In the genomic region with DNA sequence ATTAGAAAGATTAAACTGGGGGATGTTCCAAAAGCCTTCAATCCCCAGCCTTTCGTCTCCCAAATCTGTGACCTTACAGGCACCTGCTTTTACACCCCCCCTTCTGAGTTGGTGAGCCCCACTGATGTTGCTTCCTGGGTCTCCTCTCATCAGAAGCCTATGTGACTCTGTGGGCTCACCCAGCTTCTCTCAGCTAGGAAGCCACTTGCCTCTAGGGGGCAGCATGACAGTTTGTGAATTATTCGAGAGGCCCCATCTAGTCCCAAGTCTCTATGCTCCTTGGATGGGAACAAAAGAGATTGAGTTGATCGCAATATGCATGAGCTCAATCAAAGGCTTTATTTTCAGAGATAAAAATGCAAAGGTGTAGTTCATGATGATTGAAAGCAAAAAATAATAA, we compare ENCODE assay signal across 11 mouse cellular contexts.
DNase-seq lines count a peak whose midpoint lies in the region; ATAC-seq and TF ChIP-seq lines count a peak whose summit lies in the region.
"Had no signal": no experiment of that assay in that cellular context is flagged by ENCODE, and none has a peak within 500 bp of the region (broad histone marks: within the 10 kb centered on the region; RNA-seq: fewer than 3 reads in every experiment).

No protein-coding gene starts in this region.

- no peak overlapping the region for H3K27ac ChIP-seq in kidney, embryonic 15.5 days
- H3K27ac ChIP-seq in lung, postnatal 0 days (ENCODE audit: low read length), result no peak overlapping the region
- H3K27ac ChIP-seq in heart, embryonic 10.5 days, result no peak overlapping the region
- H3K27ac ChIP-seq: embryonic facial prominence, embryonic 13.5 days; liver, embryonic 13.5 days had no signal

- 92% methylated on average over 3 of the region's 3 CpGs for WGBS in kidney, embryonic 15.5 days
- WGBS in lung, postnatal 0 days, result 90% methylated on average over 3 of the region's 3 CpGs
- WGBS in heart, embryonic 10.5 days, result 87% methylated on average over 3 of the region's 3 CpGs

- H3K4me1 ChIP-seq in kidney, embryonic 15.5 days, result no peaks in the 10 kb centered on the region
- no peaks in the 10 kb centered on the region for H3K4me1 ChIP-seq in lung, postnatal 0 days (ENCODE audit: insufficient read depth, low read depth, low read length)
- 0 out of 2 replicates have a peak, but pooled peaks cover under 1% of the 10 kb centered on the region for H3K4me1 ChIP-seq in heart, embryonic 10.5 days
- H3K4me1 ChIP-seq: embryonic facial prominence, embryonic 13.5 days; liver, embryonic 13.5 days had no signal

- no peak overlapping the region for H3K4me2 ChIP-seq in kidney, embryonic 15.5 days
- no peak overlapping the region for H3K4me2 ChIP-seq in lung, postnatal 0 days (replicated peaks; ENCODE audit: low read depth, low read length)
- H3K4me2 ChIP-seq: embryonic facial prominence, embryonic 13.5 days; liver, embryonic 13.5 days had no signal

- intact Hi-C loops in left cerebral cortex, postnatal 25 days (cut with DNase I), result no loop called here

- TF ChIP-seq EP300 in lung, postnatal 0 days (IDR thresholded peaks at IDR 0.05), result no peak

- no peaks in the 10 kb centered on the region for H3K36me3 ChIP-seq in kidney, embryonic 15.5 days
- H3K36me3 ChIP-seq in lung, postnatal 0 days (ENCODE audit: insufficient read depth, low read length), result no peaks in the 10 kb centered on the region
- no peaks in the 10 kb centered on the region for H3K36me3 ChIP-seq in heart, embryonic 10.5 days
- H3K36me3 ChIP-seq: embryonic facial prominence, embryonic 13.5 days; liver, embryonic 13.5 days had no signal

- no peak for ATAC-seq in kidney, embryonic 15.5 days (replicated peaks; ENCODE audit: low FRiP score)
- no peak for ATAC-seq in lung, postnatal 0 days

- no peaks in the 10 kb centered on the region for H3K9me3 ChIP-seq in kidney, embryonic 15.5 days (replicated peaks)
- no peaks in the 10 kb centered on the region for H3K9me3 ChIP-seq in lung, postnatal 0 days (ENCODE audit: low read length)
- H3K9me3 ChIP-seq in heart, embryonic 10.5 days, result no peaks in the 10 kb centered on the region
- H3K9me3 ChIP-seq: embryonic facial prominence, embryonic 13.5 days had no signal

- H3K27me3 ChIP-seq in kidney, embryonic 15.5 days, result no peaks in the 10 kb centered on the region
- no peaks in the 10 kb centered on the region for H3K27me3 ChIP-seq in lung, postnatal 0 days (replicated peaks; ENCODE audit: insufficient read depth, low read length)
- no peaks in the 10 kb centered on the region for H3K27me3 ChIP-seq in heart, embryonic 10.5 days (ENCODE audit: insufficient read depth, poor library complexity, severe bottlenecking)
- H3K27me3 ChIP-seq: embryonic facial prominence, embryonic 13.5 days; liver, embryonic 13.5 days had no signal

- H3K4me3 ChIP-seq in kidney, embryonic 15.5 days (replicated peaks), result no peak overlapping the region
- no peak overlapping the region for H3K4me3 ChIP-seq in lung, postnatal 0 days (ENCODE audit: low read depth, low read length)
- no peak overlapping the region for H3K4me3 ChIP-seq in heart, embryonic 10.5 days
- H3K4me3 ChIP-seq: embryonic facial prominence, embryonic 13.5 days; liver, embryonic 13.5 days had no signal

- TF ChIP-seq CTCF in lung, postnatal 0 days (IDR thresholded peaks at IDR 0.05), result peak; percentile 38; the same call in 1 of the 2 replicates

- H3K9ac ChIP-seq in kidney, embryonic 15.5 days, result no peak overlapping the region
- H3K9ac ChIP-seq in lung, postnatal 0 days (replicated peaks; ENCODE audit: low read depth), result no peak overlapping the region
- H3K9ac ChIP-seq: embryonic facial prominence, embryonic 13.5 days; liver, embryonic 13.5 days had no signal

- DNase-seq in embryo, embryonic 10 days (ENCODE audit: low spot score), result peak; percentile 14
- DNase-seq in embryo, embryonic 9.5 days (ENCODE audit: extremely low spot score), result no peak
- peak; percentile 21 to 25 for DNase-seq in kidney, postnatal 4 days
- DNase-seq in ES-CJ7 (ENCODE audit: low read depth, low spot score), result peak; percentile 57
- peak; percentile 10 for DNase-seq in lung, postnatal 0 days (ENCODE audit: low spot score)
- DNase-seq in left cerebral cortex, postnatal 25 days (ENCODE audit: low spot score in 2 of 2), result no peak
- no peak for DNase-seq in heart, embryonic 10.5 days (ENCODE audit: low spot score)
- DNase-seq: B cell, adult 2 months; liver, embryonic 13.5 days had no signal

Comparison
In these comparisons a context has a peak if more than half of its experiments do, and no peak if none do; other contexts are left out.
1. DNase-seq: peak in embryo, embryonic 10 days (single experiment), kidney, postnatal 4 days (2 of 2), ES-CJ7 (single experiment) and lung, postnatal 0 days (single experiment); none in embryo, embryonic 9.5 days (single experiment), left cerebral cortex, postnatal 25 days (0 of 2) and heart, embryonic 10.5 days (single experiment).